Mouse (Mus musculus) forebrain, embryonic 10.5 days (tissue): ENCODE measurements around the gene Defb45. TPM values are rescaled to one million over a fixed set of nuclear protein-coding genes. Genes with fewer than 3 reads are reported as not detected.

Experiments used
- DNase-seq: peaks from one replicate; pipeline ENCODE4 v3.0.0-alpha.2; 2017; ENCODE audit warnings: low spot score; ENCODE audit errors: extremely low spot score
- H3K27ac ChIP-seq: fragments of 300-500 bp; sonication (generic); 2 replicates; pipeline ENCODE4 v1.5.1; 2016; ENCODE audit warnings: mild to moderate bottlenecking
- H3K27me3 ChIP-seq: fragments of 300-500 bp; sonication (generic); 2 replicates; pipeline ENCODE4 v1.6.1; 2016; ENCODE audit warnings: mild to moderate bottlenecking; ENCODE audit not compliant: poor library complexity, severe bottlenecking
- H3K36me3 ChIP-seq: fragments of 300-500 bp; sonication (generic); replicated peaks from 2 replicates; pipeline ENCODE4 v1.6.1; 2016; ENCODE audit warnings: mild to moderate bottlenecking, moderate library complexity
- H3K4me1 ChIP-seq: fragments of 300-500 bp; sonication (generic); 2 replicates; pipeline ENCODE4 v1.6.1; 2016
- H3K4me3 ChIP-seq: fragments of 300-500 bp; sonication (generic); 2 replicates; pipeline ENCODE4 v1.5.1; 2016; ENCODE audit warnings: mild to moderate bottlenecking, moderate library complexity
- H3K9me3 ChIP-seq: fragments of 300-500 bp; sonication (generic); 2 replicates; pipeline ENCODE4 v1.6.1; 2016; ENCODE audit warnings: mild to moderate bottlenecking, moderate library complexity
- WGBS: fragments of 180-500 bp; shearing (Covaris S2); methylation state at CpG from one replicate; pipeline ENCODE4 v1.1.7; 2016; 5-methylcytosine and 5-hydroxymethylcytosine counted together
- polyA plus RNA-seq: library from polyadenylated mRNA; unstranded; fragments of >200 nt; fragmentation: Nextera tagmentation; extraction: Ambion mirVana; gene quantifications from 2 replicates; pipeline ENCODE4 v1.2.1, GENCODE M21; 2016

Gene Defb45
- polyA plus RNA-seq, 1 experiment from 2014 or later: not detected

GRCm38 (mm10) chr2:152548124-152548523, 51.1 kb downstream of the Defb45 start:
- 90% methylated on average over 5 of the region's 5 CpGs for WGBS
- Histone ChIP-seq H3K4me3 (no peak overlapping the region), H3K9me3 (no peaks in the 10 kb centered on the region), H3K27ac (no peak overlapping the region), H3K36me3 (no peaks in the 10 kb centered on the region), H3K27me3 (no peaks in the 10 kb centered on the region), H3K4me1 (0 out of 2 replicates have a peak, but pooled peaks cover 4% of the 10 kb centered on the region)
- DNase-seq: no peak

- no peaks in the 10 kb centered on the region for H3K36me3 ChIP-seq
- H3K4me1 ChIP-seq: 0 out of 2 replicates have a peak, but pooled peaks cover 4% of the 10 kb centered on the region
- DNase-seq: peak; percentile 30
- WGBS: 31% methylated on average over 4 of the region's 4 CpGs
- no peak overlapping the region for H3K4me3 ChIP-seq
- H3K27ac ChIP-seq: no peak overlapping the region
- H3K9me3 ChIP-seq: peaks cover 5% of the 10 kb centered on the region; the same call in 1 of the 2 replicates
- H3K27me3 ChIP-seq: no peaks in the 10 kb centered on the region
Measured at GRCm38 (mm10) chr2:152544691-152545090, 54.5 kb downstream of the Defb45 start.

DNA sequence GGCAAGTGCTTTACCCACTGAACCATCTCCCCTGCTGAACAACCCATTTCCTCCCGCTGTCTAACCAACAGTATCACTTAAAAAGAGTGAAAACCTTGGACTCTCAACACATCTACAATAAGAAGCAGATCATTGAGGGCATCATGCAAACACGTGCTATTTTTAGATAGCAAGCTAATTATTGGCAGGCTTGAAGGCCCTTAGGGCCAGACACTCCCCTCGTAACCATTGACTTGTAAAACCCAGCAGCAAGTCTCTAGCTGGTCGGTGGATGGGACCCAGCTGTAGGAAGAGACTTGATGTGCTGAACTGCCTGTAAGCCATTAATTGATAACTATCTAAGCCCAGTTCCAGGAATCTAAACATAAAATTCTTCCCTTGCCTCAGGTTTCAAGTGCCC, 55.7 kb downstream of the Defb45 start:
- H3K27ac ChIP-seq: no peak overlapping the region
- no peak overlapping the region for H3K4me3 ChIP-seq
- H3K9me3 ChIP-seq: peaks cover 5% of the 10 kb centered on the region; the same call in 1 of the 2 replicates
- 85% methylated on average over 4 of the region's 4 CpGs for WGBS
- no peaks in the 10 kb centered on the region for H3K27me3 ChIP-seq
- H3K4me1 ChIP-seq: 0 out of 2 replicates have a peak, but pooled peaks cover 4% of the 10 kb centered on the region
- H3K36me3 ChIP-seq: no peaks in the 10 kb centered on the region
- DNase-seq: no peak

Other genes with a start within 250 kb of the Defb45 start
- 1.1 and 2.4 TPM in 2 replicates for gene Nrsn2, start 222.8 kb downstream of the Defb45 start, polyA plus RNA-seq
- 9.3 and 9.5 TPM in 2 replicates for gene Sox12, start 201.3 kb downstream of the Defb45 start, polyA plus RNA-seq
- gene Zcchc3, start 184.4 kb downstream of the Defb45 start, polyA plus RNA-seq: 46.5 and 50.0 TPM in 2 replicates
- gene 6820408C15Rik, start 183.8 kb downstream of the Defb45 start, polyA plus RNA-seq: 0.76 and 1.0 TPM in 2 replicates
- not detected in 2 replicates for gene Defb23, start 134.8 kb downstream of the Defb45 start, polyA plus RNA-seq
- gene Defb20, start 122.3 kb downstream of the Defb45 start, polyA plus RNA-seq: not detected in 2 replicates
- gene Defb22, start 109.3 kb downstream of the Defb45 start, polyA plus RNA-seq: not detected in 2 replicates
- not detected in 2 replicates for gene Defb26, start 87.7 kb downstream of the Defb45 start, polyA plus RNA-seq
- not detected in 2 replicates for gene Defb28, start 81.1 kb downstream of the Defb45 start, polyA plus RNA-seq
- not detected in 2 replicates for gene Defb29, start 59.3 kb downstream of the Defb45 start, polyA plus RNA-seq
- not detected in 2 replicates for gene Gm17416, start 30.1 kb downstream of the Defb45 start, polyA plus RNA-seq
- gene Defb21, start 26.7 kb downstream of the Defb45 start, polyA plus RNA-seq: not detected in 2 replicates
- gene Defb19, start 19.1 kb downstream of the Defb45 start, polyA plus RNA-seq: not detected in 2 replicates
- gene Defb36, start 4.9 kb upstream of the Defb45 start, polyA plus RNA-seq: not detected in 2 replicates
- gene Defb25, start 23.7 kb upstream of the Defb45 start, polyA plus RNA-seq: not detected in 2 replicates
- gene Rem1, start 27.6 kb upstream of the Defb45 start, polyA plus RNA-seq: 0.16 and 0.18 TPM in 2 replicates
- gene H13, start 70.1 kb upstream of the Defb45 start, polyA plus RNA-seq: 90.7 and 93.2 TPM in 2 replicates
- 39.1 and 40.3 TPM in 2 replicates for gene Mcts2, start 87.6 kb upstream of the Defb45 start, polyA plus RNA-seq
- 57.5 and 61.1 TPM in 2 replicates for gene Id1, start 136.9 kb upstream of the Defb45 start, polyA plus RNA-seq
- 3.0 and 4.2 TPM in 2 replicates for gene Cox4i2, start 154.8 kb upstream of the Defb45 start, polyA plus RNA-seq
- gene Bcl2l1, start 232.3 kb upstream of the Defb45 start, polyA plus RNA-seq: 98.5 and 104 TPM in 2 replicates
- gene Tpx2, start 248.6 kb upstream of the Defb45 start, polyA plus RNA-seq: 162 and 163 TPM in 2 replicates